Mouse (Mus musculus) liver, embryonic 14.5 days (tissue): ENCODE data around the gene Plpp6. TPM values are rescaled to one million over a fixed set of nuclear protein-coding genes. Genes with fewer than 3 reads are reported as not detected.
A peak's percentile ranks its signal among the peaks of the same experiment; 100 is the strongest.

Source experiments
- ATAC-seq: fragments of 200-750 bp; cut with Nextera tagmentation; 2 replicates; pipeline ENCODE4 v1.8.0; 2017; ENCODE audit warnings: moderate number of reproducible peaks, mild to moderate bottlenecking, moderate library complexity; ENCODE audit not compliant: insufficient read depth
- DNase-seq, 3 experiments: peaks; one replicate each; pipeline ENCODE4 v3.0.0-alpha.2; 2012 to 2013; ENCODE audit warnings: low read depth in 3 of 3, low spot score in 3 of 3
- H3K27ac ChIP-seq: fragments of 300-500 bp; sonication (generic); 2 replicates; pipeline ENCODE4 v1.5.1; 2014; ENCODE audit warnings: moderate library complexity, mild to moderate bottlenecking, control low read depth, inconsistent platforms
- H3K27me3 ChIP-seq: fragments of 300-500 bp; sonication (generic); 2 replicates; pipeline ENCODE4 v1.6.1; 2014; ENCODE audit warnings: mild to moderate bottlenecking, low read length, moderate library complexity; ENCODE audit not compliant: control insufficient read depth, insufficient read depth
- H3K36me3 ChIP-seq: fragments of 300-500 bp; sonication (generic); replicated peaks from 2 replicates; pipeline ENCODE4 v1.6.1; 2014; ENCODE audit warnings: low read depth; ENCODE audit not compliant: control insufficient read depth, insufficient read depth
- H3K4me1 ChIP-seq, 2 experiments: fragments of 200-500 bp in 1 of 2; fragments of 300-500 bp in 1 of 2; sonication (generic) in 1 of 2; replicated peaks; 2 replicates each; pipeline ENCODE4 v1.6.1; 2012 to 2014; ENCODE audit warnings: antibody characterized with exemption in 1 of 2, inconsistent platforms in 1 of 2, low read length in 1 of 2; ENCODE audit not compliant: control insufficient read depth in 2 of 2, insufficient read depth in 2 of 2
- H3K4me2 ChIP-seq: fragments of 300-500 bp; sonication (generic); 2 replicates; pipeline ENCODE4 v1.6.1; 2014; ENCODE audit warnings: low read depth, mild to moderate bottlenecking, control low read depth, moderate library complexity
- H3K4me3 ChIP-seq, 2 experiments: fragments of 200-500 bp in 1 of 2; fragments of 300-500 bp in 1 of 2; sonication (generic) in 1 of 2; 2 replicates each; pipeline ENCODE4 v1.5.1; 2012 to 2014; ENCODE audit warnings: low read depth in 2 of 2, low read length in 2 of 2, mild to moderate bottlenecking in 2 of 2, control low read depth in 1 of 2, inconsistent platforms in 1 of 2, moderate library complexity in 1 of 2; ENCODE audit not compliant: insufficient read depth in 1 of 2
- H3K9ac ChIP-seq: fragments of 300-500 bp; sonication (generic); replicated peaks from 2 replicates; pipeline ENCODE4 v1.6.1; 2014; ENCODE audit warnings: mild to moderate bottlenecking, control low read depth, moderate library complexity
- H3K9me3 ChIP-seq: fragments of 300-500 bp; sonication (generic); 2 replicates; pipeline ENCODE4 v1.6.1; 2016; ENCODE audit warnings: low read length, mixed read lengths; ENCODE audit not compliant: control insufficient read depth
- CTCF ChIP-seq: IDR thresholded peaks from 2 replicates; pipeline ENCODE4 v1.5.1; 2016; ENCODE audit warnings: antibody characterized with exemption, low read depth, control low read depth
- EP300 ChIP-seq: IDR thresholded peaks from 2 replicates; pipeline ENCODE4 v1.6.1; 2016; ENCODE audit warnings: antibody characterized with exemption, low read depth
- WGBS: fragments of 180-500 bp; shearing (Covaris S2); extraction: QIAGEN DNeasy Blood & Tissue Kit; methylation state at CpG from one replicate; pipeline ENCODE4 v1.1.7; 2014; ENCODE audit not compliant: insufficient replicate concordance; 5-methylcytosine and 5-hydroxymethylcytosine counted together
- polyA plus RNA-seq, 2 experiments: library from polyadenylated mRNA; depleted of rRNA in 1 of 2; stranded (reverse) in 1 of 2; unstranded in 1 of 2; fragments of >200 nt; fragmentation: Nextera tagmentation in 1 of 2; extraction: Ambion mirVana in 1 of 2; gene quantifications; 2 replicates each; pipeline versions ENCODE4 v1.2.1 to v1.2.3; 2012 to 2014

Gene Plpp6
- polyA plus RNA-seq (2012; rRNA removed): 1.3 and 1.5 TPM in 2 replicates
- 2.0 and 3.5 TPM in 2 replicates for polyA plus RNA-seq (2014; fragmentation: Nextera tagmentation; extraction: Ambion mirVana)

- peak; percentile 27 to 40 (median 36) for DNase-seq
- Histone ChIP-seq H3K9ac (peak within 1 kb of the TSS; percentile 50), H3K4me1 (peaks cover 0 to 5% of the 10 kb centered on the region in 2 experiments; a peak in 3 of 4 replicates), H3K9me3 (no peaks in the 10 kb centered on the region), H3K27me3 (no peaks in the 10 kb centered on the region), H3K27ac (no peak within 1 kb of the TSS), H3K36me3 (no peaks in the 10 kb centered on the region), H3K4me3 (peak within 1 kb of the TSS; percentile 59 to 74), H3K4me2 (peak within 1 kb of the TSS; percentile 71)
- ATAC-seq: peak; percentile 68
- TF ChIP-seq EP300 (no peak), CTCF (peak; percentile 75)
- WGBS: under 1% methylated on average over 73 of the region's 73 CpGs
Observed at GRCm38 (mm10) chr19:28963842-28964551, at the start of gene Plpp6. Gene Plpp6 (plus strand): TSS chr19:28963953.

GRCm38 (mm10) chr19:28914598-28914997, 49.2 kb upstream of the Plpp6 start:
- DNase-seq (no peak), ATAC-seq (no peak)
- H3K9ac ChIP-seq: no peak overlapping the region
- H3K36me3 ChIP-seq: no peaks in the 10 kb centered on the region
- TF ChIP-seq CTCF (no peak), EP300 (no peak)
- no peak overlapping the region for H3K4me2 ChIP-seq
- H3K9me3 ChIP-seq: no peaks in the 10 kb centered on the region
- no peak overlapping the region for H3K27ac ChIP-seq
- H3K4me3 ChIP-seq: no peak overlapping the region
- H3K4me1 ChIP-seq: peaks cover 0 to 7% of the 10 kb centered on the region in 2 experiments; a peak in 1 of 4 replicates
- WGBS: 12% methylated on average over 6 of the region's 6 CpGs
- no peaks in the 10 kb centered on the region for H3K27me3 ChIP-seq

- TF ChIP-seq CTCF (no peak), EP300 (no peak)
- H3K9me3 ChIP-seq: no peaks in the 10 kb centered on the region
- peaks cover 0 to 7% of the 10 kb centered on the region in 2 experiments; a peak in 1 of 4 replicates for H3K4me1 ChIP-seq
- 52% methylated on average over 2 of the region's 2 CpGs for WGBS
- no peaks in the 10 kb centered on the region for H3K27me3 ChIP-seq
- H3K9ac ChIP-seq: no peak overlapping the region
- ATAC-seq: no peak
- no peak overlapping the region for H3K27ac ChIP-seq
- no peak overlapping the region for H3K4me3 ChIP-seq
- peak in 1 of 3 experiments; percentile 13 for DNase-seq
- no peak overlapping the region for H3K4me2 ChIP-seq
- H3K36me3 ChIP-seq: no peaks in the 10 kb centered on the region
Observed at GRCm38 (mm10) chr19:28915602-28916250, 48.0 kb upstream of the Plpp6 start.

- WGBS: 48% methylated on average over 4 of the region's 4 CpGs
- Histone ChIP-seq H3K4me1 (peaks cover 0 to 7% of the 10 kb centered on the region in 2 experiments; a peak in 1 of 4 replicates), H3K36me3 (no peaks in the 10 kb centered on the region), H3K4me3 (no peak overlapping the region), H3K27ac (no peak overlapping the region), H3K4me2 (no peak overlapping the region), H3K27me3 (no peaks in the 10 kb centered on the region), H3K9ac (no peak overlapping the region), H3K9me3 (no peaks in the 10 kb centered on the region)
- DNase-seq: no peak
- ATAC-seq: no peak
- TF ChIP-seq CTCF (no peak), EP300 (no peak)
Observed at GRCm38 (mm10) chr19:28916492-28916891, 47.3 kb upstream of the Plpp6 start.

- DNase-seq (no peak), ATAC-seq (no peak)
- H3K4me3 ChIP-seq: no peak overlapping the region
- no peak overlapping the region for H3K9ac ChIP-seq
- H3K4me1 ChIP-seq: peaks cover 0 to 7% of the 10 kb centered on the region in 2 experiments; a peak in 1 of 4 replicates
- H3K27ac ChIP-seq: no peak overlapping the region
- no peaks in the 10 kb centered on the region for H3K27me3 ChIP-seq
- H3K4me2 ChIP-seq: no peak overlapping the region
- no peaks in the 10 kb centered on the region for H3K36me3 ChIP-seq
- H3K9me3 ChIP-seq: no peaks in the 10 kb centered on the region
- 41% methylated on average over 5 of the region's 5 CpGs for WGBS
- TF ChIP-seq CTCF (no peak), EP300 (no peak)
Observed at GRCm38 (mm10) chr19:28917839-28918238, 45.9 kb upstream of the Plpp6 start.
